Mouse (Mus musculus): ENCODE measurements around the gene Ripor1.

The Ripor1 gene

DNA sequence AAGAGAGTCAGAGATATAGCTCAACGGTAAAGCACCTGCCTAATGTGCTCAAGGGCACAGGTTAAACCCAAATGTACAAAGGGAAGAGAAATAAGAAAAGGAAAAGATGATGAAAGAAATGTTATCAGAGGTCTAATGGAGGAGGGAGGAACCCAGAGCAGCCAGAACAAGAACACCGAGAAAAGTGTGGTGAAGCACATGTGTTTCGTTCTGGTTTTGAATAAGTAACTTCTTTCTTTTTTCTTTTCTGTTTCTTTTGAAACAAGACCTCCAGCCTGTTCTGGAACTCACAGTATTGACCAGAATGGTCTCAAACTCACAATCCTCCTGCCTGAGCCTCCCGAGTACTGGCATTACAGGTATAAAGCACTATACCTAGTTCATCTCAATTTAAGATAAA, 24.3 kb downstream of the Ripor1 start:
- DNase-seq (ENCODE audit: low spot score), result no peak

DNA sequence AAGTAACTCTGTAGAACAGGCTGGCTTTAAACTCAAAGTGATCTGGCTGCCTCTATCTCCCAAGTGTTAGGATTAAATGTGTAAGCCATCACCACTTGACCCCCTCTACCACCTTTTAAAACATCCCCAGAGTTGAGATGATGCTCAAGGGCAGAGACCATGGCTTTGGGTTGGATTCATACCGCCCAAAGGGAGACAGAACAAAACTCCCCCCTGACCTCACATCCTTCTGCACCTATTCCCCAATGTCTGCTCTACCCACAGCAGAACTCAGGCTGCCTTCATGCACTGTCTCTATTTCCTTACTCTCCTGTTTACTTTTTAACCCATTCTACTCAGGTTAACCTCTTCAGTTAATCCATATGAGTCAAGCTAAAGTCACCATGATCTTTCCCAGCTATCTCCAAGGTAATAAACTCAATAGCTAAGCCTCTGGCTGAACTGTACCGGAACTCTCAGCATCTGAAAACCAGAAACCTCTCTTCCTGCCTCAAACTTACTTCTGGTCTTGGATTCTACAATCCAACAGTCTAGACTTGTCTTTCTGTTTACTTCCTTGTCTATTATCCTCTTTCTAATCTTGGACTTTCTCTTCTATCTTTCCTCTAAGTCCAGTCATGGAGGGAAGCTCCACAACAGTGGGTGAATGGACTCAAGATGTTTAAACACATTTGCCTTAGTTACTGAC, 29.9 kb downstream of the Ripor1 start:
- DNase-seq (ENCODE audit: low spot score), result no peak

DNA sequence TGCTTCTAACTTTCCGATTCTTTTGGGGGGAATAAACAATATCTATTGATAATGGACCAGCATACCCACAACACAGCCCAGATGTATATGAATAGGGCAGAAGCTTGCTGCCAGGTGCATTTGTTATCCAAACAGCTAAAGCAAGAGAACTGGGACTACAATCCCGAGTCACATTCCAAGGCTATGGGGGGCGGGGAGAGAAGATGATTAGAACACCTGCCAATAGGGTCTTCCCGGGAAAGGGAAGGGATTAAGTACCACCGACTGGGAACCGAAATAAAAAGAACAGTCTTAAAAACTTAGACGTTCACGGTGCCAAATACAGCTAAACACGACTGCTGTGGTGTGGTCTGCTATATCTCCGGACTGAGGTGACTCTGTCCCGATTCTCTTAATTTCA, 30.4 kb downstream of the Ripor1 start:
- DNase-seq (ENCODE audit: low spot score), result peak; percentile 56

DNA sequence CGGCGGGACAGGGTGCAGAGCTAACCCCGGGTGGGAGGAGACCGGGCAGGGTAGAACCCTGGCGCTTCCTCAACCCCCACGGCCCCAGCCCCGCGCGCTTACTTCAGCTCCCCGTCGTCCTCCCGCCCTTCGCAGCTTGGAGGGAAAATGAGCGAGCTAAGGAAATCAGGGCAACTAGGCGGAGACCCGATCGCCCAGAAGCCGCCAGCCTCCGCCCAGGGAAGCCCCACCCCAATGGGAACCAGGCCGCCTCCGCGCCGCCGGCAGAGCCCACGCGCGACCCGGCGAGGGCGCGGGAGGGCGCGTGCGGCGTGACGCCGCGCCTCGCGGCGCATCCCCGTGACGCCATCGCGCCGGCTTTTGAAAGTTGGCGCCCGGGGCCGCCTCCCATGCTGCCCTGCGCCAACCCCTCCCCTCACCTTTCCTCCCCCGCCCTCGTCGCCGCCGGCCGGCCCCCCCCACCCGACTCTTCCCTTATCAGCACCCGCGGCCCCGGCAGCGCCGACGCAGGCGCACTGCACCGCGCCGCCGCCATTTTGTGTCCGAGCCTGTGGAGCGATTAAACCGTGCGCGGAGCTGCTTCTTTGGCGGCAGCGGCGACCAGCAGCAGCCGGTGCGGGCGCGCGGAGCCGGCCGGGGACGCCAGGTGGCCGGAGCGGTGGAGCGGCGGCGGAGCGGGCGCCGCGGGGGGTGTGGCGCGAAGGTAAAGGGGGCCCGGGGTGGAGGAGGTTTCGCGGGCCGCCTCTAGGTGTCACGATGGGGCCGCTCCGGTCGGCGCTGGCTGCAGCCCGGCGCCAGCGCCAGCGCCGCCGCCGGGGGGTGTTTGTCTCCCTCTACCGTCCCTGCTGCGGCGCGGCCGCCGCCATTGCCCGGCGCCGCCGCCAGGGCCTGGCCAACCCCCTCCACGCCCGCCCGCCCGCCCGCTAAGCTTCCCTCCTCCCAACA, 31.2 kb downstream of the Ripor1 start, which contains the start of gene Ctcf:
TSS of gene Ctcf (plus strand) at position 551 of the 945 bp plus-strand sequence.
- peak; percentile 93 for DNase-seq (ENCODE audit: low spot score)

DNA sequence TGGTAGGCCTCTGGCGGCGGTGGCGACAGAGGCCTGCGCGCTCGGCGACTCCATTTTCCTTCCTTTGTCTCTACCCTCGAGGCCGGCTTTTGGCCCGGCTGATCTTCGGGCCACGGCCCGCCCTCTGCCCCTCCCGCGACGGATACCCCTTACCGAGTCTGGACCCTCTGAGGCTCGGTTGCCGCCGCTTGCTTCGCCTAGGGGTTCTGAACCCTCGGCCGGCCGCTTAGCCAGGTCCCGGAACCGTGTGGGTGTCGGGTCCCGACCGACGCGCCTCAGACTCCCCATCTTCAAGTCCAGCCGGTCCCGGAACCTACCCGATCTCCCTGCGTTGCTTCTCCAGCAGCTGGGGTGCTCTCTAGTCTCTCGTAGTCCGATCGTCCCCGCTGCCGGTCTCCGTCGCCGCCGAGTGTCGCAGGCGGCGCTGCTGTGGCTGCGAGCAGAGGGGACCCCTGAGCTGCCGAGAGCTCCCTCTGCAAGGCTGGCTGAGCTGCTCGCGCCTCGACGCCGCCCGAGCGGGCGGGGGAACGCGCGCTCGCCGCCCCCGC, 32.0 kb downstream of the Ripor1 start, which contains the start of gene Agrp:
TSS of gene Agrp (minus strand) at position 431 of the 548 bp plus-strand sequence.
- DNase-seq (ENCODE audit: low spot score), result peak; percentile 52

DNA sequence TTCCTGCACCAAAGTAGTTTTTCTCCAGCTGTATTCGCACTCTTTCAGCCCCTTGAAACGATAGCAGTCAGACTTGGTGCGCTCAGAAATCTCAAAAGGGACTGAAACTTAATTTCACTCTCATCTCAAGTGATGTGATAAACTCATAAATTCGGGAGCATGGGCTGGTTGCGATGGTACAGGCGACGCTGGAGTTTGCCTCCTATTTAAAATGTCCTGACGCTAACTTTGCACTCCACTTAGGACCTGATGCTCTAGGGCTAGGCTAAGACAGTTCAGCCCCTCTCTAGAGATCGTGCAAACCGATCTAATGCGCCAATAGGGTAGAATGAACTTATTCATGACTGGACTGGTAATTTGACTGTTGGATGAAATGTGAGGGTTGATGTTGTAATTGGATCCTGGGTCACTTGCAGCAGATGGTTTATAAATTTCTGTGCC, 32.6 kb downstream of the Ripor1 start:
- peak; percentile 70 for DNase-seq (ENCODE audit: low spot score)

DNA sequence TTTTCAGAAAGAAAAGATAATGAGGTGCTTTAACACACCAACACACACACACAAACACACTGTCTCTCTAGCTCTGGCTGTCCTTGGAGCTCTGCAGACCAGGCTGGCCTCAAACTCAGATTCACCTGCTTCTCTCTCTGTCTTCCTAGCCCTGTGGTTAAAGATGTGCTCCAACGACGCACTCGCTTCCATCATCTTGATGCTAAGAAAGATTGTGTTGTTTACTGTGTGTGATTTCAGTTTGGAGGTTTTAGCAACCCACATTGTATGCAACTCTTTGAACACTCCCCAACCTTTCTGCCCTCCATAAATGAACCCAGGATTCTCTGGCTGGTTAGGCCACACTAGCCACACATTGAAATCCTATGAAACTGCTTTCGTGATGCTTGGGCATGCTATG, 33.5 kb downstream of the Ripor1 start:
- no peak for DNase-seq (ENCODE audit: low spot score)

DNA sequence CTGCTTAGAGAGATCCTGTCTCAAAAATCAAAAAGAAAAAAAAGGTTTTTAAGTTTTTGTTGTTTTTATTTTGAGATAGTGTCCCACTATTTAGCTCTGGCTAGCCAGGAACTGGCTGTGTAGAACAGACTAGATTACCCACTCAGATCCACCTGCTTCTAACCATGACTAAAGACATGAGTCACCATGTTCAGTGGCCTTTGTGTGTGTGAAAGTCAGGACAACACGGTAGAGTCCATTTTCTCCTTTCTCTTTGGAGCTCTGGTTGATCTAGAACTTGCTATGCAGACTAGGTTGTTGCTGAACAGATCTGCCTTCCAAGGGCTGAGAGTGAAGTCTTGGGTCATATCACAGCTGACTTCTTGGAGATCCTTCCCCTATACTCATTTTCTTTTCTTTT, 34.8 kb downstream of the Ripor1 start:
- DNase-seq (ENCODE audit: low spot score), result no peak

DNA sequence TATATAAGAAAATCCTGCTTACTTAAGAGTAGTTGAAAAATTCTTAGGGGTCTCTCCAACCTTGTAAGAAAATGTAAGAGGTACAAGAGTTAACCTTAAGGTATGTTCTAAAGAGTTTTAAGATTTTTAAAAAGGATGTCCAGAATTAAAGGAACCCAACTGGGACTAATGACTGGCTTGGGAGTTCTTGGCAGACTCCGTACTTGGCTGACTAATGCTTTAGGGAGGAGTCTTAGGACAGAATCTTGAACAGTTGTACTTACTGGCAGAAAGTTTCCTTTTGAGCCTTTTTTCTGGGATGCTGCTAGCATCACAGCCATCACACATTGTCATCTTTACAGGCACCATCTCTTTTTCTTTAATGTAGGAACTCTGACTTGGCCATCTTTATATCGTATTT, 35.5 kb downstream of the Ripor1 start:
- no peak for DNase-seq (ENCODE audit: low spot score)

DNA sequence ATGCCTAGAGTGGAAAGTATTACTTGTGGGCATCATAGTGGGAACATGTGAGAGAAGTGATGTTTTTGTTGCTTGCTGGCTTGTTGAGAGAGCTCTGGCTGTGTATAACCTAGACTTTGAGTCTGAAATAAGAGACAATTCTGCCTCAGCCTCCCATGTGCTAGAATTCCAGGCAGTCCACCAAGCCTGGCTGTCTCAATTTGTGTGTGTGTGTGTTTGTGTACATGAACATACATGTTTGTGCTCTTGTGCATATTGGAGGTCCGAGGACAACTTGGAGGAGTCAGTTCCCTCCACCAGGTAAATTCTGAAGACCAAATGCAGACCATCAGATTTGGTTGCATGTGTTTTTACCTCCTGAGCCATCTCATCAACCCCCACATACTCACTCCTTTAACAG, 40.1 kb downstream of the Ripor1 start:
- DNase-seq (ENCODE audit: low spot score), result no peak

DNA sequence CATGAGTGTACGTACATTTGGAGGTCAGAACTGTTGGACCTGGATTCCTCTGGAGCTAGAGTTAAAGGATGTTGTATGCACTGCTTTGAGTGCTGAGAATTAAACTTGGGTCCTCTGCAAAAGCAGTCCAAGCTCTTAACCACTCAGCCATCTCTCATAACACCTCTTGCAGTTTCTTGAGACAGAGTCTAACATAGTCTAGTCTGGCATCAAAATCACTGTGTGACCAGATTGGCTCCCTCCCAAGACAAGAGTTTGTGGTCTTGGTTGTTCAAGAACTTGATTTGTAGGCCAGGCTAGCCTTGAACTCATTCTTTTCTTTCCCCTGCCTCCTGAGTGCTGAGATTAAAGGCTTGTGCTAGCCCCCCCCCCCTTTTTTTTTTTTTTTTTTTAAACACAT, 43.9 kb downstream of the Ripor1 start:
- no peak for DNase-seq (ENCODE audit: low spot score)

DNA sequence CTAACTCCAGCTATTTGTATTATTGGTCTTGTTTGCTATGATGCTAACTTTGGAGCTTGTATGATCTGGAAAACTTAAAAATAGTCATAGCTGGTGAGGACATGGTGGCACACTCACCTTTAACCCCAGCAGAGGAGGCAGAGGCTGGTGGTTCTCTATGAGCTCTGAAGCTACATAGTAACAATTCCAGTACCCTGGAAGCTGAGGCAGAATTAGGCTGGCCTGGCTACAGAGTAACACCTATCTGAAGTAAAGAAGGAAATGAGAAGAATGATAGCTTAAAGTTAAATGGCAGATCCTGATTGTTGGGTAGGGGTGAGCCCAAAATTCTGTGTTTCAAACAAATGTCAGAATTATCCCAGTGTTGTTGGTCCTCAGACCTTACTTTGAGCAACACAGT, 52.6 kb downstream of the Ripor1 start:
- no peak for DNase-seq (ENCODE audit: low spot score)

DNA sequence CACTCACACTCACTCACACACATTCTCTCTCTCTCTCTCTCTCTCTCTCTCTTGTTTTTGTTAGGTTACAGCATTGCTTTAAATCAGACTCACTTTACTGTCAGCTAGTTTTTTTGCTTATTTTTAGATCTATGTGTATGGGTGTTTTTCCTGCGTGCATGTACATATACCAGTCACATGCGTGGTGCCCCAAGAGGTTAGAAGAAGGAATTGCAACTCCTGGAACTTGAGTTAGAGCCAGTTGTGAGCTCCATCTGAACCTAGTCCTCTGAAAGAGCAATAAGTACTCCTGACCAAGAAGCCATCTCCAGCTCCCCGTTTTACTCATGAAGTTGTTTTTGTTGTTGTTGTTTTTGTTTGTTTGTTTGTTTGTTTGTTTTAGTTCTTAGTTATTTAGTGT, 56.1 kb downstream of the Ripor1 start:
- DNase-seq (ENCODE audit: low spot score), result peak; percentile 53

Data from embryo, embryonic 10.5 days (tissue).